Mouse (Mus musculus): Measurements from ENCODE around the gene Sp1.

DNA sequence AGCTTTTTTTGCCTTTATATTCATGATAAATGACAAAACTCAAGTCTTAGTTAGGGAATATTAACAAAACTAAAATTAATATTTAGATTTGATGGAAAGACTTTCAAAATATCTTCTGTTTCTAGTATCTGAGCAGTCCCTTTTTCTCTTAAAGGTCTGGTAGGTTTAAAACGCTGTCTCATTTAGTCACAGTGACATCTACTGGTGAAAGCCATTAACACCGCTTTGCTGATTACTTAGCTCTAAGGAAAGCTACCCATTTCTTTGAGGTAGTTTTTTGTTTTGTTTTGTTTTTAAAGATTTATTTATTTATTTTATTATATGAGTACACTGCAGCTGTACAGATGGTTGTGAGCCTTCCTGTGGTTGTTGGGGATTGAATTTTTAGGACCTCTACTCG lies 15.5 kb downstream of the Sp1 start:
- TF ChIP-seq POLR2A (IDR thresholded peaks at IDR 0.05; ENCODE audit: low read depth, low read length) (no peak), CTCF (IDR thresholded peaks at IDR 0.05; ENCODE audit: extremely low read depth, insufficient read length, insufficient replicate concordance, low read depth, low read length) (no peak)
